Mouse (Mus musculus): ENCODE measurements around the gene Polr2a. TPM values are rescaled to one million over a fixed set of nuclear protein-coding genes. Genes with fewer than 3 reads are reported as not detected.

The Polr2a gene
- polyA plus RNA-seq, 1 experiment from 2014 or later, result 39.3 TPM

DNA sequence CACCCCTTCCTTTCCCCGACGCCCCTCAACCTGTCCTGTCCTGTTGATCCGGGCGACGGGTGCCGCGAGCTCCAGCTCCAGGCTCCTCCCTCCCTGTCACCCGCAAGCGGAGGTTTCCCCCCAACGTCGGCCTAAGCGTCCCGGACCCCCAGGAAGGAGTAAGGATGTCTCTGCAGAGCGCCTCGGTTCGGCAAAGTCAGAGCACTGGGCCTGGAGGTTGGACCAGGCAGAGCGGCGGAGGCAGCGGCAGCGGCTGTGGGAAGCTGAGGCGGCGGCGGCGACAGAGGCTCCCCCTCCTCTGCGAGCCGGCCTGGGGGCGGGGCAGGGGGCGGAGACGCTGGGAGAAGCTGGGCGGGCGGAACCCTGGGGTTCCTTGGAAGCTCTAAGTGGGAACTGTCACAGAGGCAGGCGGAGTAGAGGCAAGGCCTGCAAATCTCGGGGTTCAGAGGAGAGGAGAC lies 44.2 kb upstream of the Polr2a start:
- H3K9me3 ChIP-seq (ENCODE audit: control insufficient read depth, low read depth, low read length), result no peaks in the 10 kb centered on the region
- no peaks in the 10 kb centered on the region for H3K36me3 ChIP-seq (ENCODE audit: control insufficient read depth, insufficient read depth, low read length)
- peak overlapping the region; percentile 57 for H3K4me3 ChIP-seq (ENCODE audit: low read depth, low read length)
- under 1% methylated on average over 33 of the region's 33 CpGs for WGBS
- H3K27me3 ChIP-seq (ENCODE audit: control insufficient read depth, insufficient read depth, low read length), result peaks cover 3% of the 10 kb centered on the region; the same call in 1 of the 2 replicates
- H3K4me2 ChIP-seq (replicated peaks; ENCODE audit: low read depth, low read length), result peak overlapping the region; percentile 99
- peak overlapping the region; percentile 48; the same call in 1 of the 2 replicates for H3K9ac ChIP-seq (replicated peaks; ENCODE audit: low read depth, low read length)
- ATAC-seq (ENCODE audit: insufficient number of reproducible peaks, insufficient read depth, low FRiP score, low read depth), result peak; percentile 24; the same call in 1 of the 2 replicates
- peaks cover 47% of the 10 kb centered on the region for H3K4me1 ChIP-seq (ENCODE audit: control insufficient read depth, insufficient read depth, low read length)
- no peak overlapping the region for H3K27ac ChIP-seq (ENCODE audit: low read length)

DNA sequence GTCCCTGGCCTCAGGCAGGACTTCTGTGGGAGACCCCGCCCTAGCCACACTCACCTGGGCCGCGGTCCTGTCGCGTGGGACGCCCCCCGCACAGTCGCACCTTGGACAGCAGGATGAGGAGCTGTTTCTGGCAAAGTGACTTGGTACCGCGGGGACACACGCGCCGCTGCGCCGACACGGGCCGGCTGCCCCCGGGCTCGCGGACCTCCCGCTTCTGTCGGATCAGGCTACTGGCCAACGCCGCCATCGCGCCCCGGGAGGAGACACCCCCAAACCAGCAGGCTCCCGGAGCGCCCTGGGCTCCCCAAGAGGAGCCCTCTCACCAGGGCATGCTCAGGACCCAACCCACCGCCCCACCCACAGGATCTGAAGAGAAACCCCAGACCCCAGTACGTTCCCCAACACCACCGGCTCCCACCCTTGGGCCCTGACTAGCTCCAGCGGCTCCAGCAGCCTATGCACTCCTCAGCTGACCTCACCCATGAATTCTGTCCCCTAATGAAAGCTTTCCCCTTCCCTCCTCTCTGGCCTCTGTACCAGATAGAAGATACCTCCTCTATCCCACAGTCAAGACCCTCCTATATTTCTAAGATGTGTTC lies 43.0 kb upstream of the Polr2a start, which contains the start of gene Fgf11:
TSS of gene Fgf11 (minus strand) at position 479 of the 599 bp plus-strand sequence.
- H3K27ac ChIP-seq (ENCODE audit: low read length), result peak within 1 kb of the TSS; percentile 35
- H3K4me3 ChIP-seq (ENCODE audit: low read depth, low read length), result peak within 1 kb of the TSS; percentile 57
- no peak for ATAC-seq (ENCODE audit: insufficient number of reproducible peaks, insufficient read depth, low FRiP score, low read depth)
- H3K4me2 ChIP-seq (replicated peaks; ENCODE audit: low read depth, low read length), result peak within 1 kb of the TSS; percentile 99
- no peaks in the 10 kb centered on the region for H3K9me3 ChIP-seq (ENCODE audit: control insufficient read depth, low read depth, low read length)
- H3K27me3 ChIP-seq (ENCODE audit: control insufficient read depth, insufficient read depth, low read length), result peaks cover 3% of the 10 kb centered on the region; the same call in 1 of the 2 replicates
- peak within 1 kb of the TSS; percentile 54 for H3K9ac ChIP-seq (replicated peaks; ENCODE audit: low read depth, low read length)
- WGBS, result under 1% methylated on average over 33 of the region's 33 CpGs
- no peaks in the 10 kb centered on the region for H3K36me3 ChIP-seq (ENCODE audit: control insufficient read depth, insufficient read depth, low read length)
- H3K4me1 ChIP-seq (ENCODE audit: control insufficient read depth, insufficient read depth, low read length), result peaks cover 47% of the 10 kb centered on the region

DNA sequence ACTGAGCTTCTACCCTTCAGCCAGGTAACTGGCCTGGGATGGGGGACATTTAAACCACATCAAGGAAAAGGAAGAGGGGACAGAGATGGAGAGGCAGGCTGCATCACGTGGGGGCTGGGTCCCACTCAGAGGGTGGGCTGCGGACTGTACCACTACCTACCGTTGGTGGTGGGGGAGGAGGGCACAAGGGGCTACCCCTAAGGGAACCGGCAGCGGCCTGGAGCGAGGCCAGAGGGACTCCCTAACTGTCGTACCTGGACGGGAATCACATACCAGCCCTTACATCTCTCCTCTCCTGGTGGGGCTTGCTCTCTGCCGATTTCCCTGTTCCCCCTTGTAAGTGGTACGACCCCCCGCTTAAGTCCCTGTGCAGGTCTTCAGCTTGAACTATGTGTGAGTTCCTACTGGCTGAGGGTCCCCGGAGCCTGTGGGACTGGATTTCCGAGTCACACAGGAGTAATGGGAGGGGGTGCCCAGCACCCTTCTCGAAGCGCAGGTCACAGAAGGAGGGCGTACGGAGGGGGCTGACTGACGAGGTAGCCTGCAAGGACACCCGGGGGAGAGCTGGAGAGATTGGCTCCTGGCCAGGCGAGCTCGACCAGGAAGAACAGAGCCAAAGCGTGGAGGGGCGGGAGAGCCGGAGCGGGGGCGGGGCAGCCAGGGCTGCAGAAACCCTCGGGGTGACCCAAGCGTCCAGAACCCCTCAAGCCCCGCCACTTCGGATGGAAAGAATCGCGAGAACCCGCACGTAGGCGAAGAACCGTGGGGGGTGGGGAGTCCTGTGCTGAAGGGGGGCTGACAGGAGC lies 42.2 kb upstream of the Polr2a start:
- peak overlapping the region; percentile 99 for H3K4me2 ChIP-seq (replicated peaks; ENCODE audit: low read depth, low read length)
- no peaks in the 10 kb centered on the region for H3K9me3 ChIP-seq (ENCODE audit: control insufficient read depth, low read depth, low read length)
- peak overlapping the region; percentile 57 for H3K4me3 ChIP-seq (ENCODE audit: low read depth, low read length)
- peak overlapping the region; percentile 35 for H3K27ac ChIP-seq (ENCODE audit: low read length)
- H3K36me3 ChIP-seq (ENCODE audit: control insufficient read depth, insufficient read depth, low read length), result no peaks in the 10 kb centered on the region
- no peaks in the 10 kb centered on the region; the same call in 1 of the 2 replicates for H3K27me3 ChIP-seq (ENCODE audit: control insufficient read depth, insufficient read depth, low read length)
- peaks cover 47% of the 10 kb centered on the region for H3K4me1 ChIP-seq (ENCODE audit: control insufficient read depth, insufficient read depth, low read length)
- peak overlapping the region; percentile 54 for H3K9ac ChIP-seq (replicated peaks; ENCODE audit: low read depth, low read length)
- ATAC-seq (ENCODE audit: insufficient number of reproducible peaks, insufficient read depth, low FRiP score, low read depth), result peak; percentile 42
- under 1% methylated on average over 36 of the region's 36 CpGs for WGBS

DNA sequence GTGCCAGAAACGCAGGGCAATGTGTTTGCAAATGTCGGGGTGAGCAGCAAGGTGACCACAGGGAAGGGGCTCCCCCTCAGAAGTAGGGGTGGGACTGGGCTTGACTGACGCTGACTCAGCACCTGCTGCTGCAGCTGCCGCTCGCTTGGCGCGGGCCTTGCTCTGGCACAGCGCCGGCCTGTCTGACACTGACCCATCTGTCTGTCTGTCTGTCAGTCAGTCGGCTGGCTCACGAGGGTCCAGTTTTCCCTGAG lies 41.6 kb upstream of the Polr2a start:
- 3% methylated on average over 11 of the region's 11 CpGs for WGBS
- no peaks in the 10 kb centered on the region for H3K36me3 ChIP-seq (ENCODE audit: control insufficient read depth, insufficient read depth, low read length)
- peak overlapping the region; percentile 99 for H3K4me2 ChIP-seq (replicated peaks; ENCODE audit: low read depth, low read length)
- H3K4me3 ChIP-seq (ENCODE audit: low read depth, low read length), result peak overlapping the region; percentile 57
- no peak for ATAC-seq (ENCODE audit: insufficient number of reproducible peaks, insufficient read depth, low FRiP score, low read depth)
- H3K9ac ChIP-seq (replicated peaks; ENCODE audit: low read depth, low read length), result no peak overlapping the region
- H3K27me3 ChIP-seq (ENCODE audit: control insufficient read depth, insufficient read depth, low read length), result no peaks in the 10 kb centered on the region; the same call in 1 of the 2 replicates
- peak overlapping the region; percentile 35; the same call in 1 of the 2 replicates for H3K27ac ChIP-seq (ENCODE audit: low read length)
- H3K4me1 ChIP-seq (ENCODE audit: control insufficient read depth, insufficient read depth, low read length), result peaks cover 47% of the 10 kb centered on the region
- H3K9me3 ChIP-seq (ENCODE audit: control insufficient read depth, low read depth, low read length), result no peaks in the 10 kb centered on the region

DNA sequence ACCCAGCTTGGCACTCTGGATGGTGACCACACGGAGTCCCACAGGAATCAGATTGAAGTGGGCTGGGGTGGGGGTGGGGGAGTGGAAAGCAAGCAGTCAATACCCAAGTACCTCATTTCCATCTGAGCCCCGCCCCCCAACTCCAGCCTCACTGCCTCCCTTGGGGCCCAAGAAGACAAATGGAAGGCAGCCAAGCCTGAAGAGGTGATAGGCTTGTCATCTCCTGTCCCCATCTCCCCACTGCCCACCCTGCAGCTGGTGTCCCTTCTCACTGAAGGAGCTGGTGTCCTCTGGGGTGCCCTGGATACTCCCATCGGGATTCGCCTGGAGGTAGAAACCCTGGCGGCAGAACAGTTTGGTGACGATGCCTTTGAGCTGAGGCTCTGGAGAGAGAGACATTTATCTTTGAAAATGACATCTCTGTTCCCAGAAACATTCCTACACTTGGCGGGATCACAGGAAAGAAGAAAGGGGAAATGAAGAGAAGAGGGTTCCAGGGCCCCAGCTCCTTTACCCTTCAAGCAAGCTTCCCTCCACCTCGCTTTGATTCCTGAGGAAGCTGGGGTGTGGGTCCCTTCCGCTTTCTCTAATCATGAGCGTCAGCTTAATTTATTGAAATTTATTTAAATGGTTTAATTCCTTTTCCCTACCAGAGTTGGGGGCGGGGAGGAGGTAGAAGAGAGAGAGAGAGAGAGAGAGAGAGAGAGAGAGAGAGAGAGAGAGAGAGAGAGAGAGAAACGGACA lies 41.1 kb upstream of the Polr2a start:
- WGBS, result 20% methylated on average over 12 of the region's 12 CpGs
- no peak for ATAC-seq (ENCODE audit: insufficient number of reproducible peaks, insufficient read depth, low FRiP score, low read depth)
- Histone ChIP-seq H3K4me3 (ENCODE audit: low read depth, low read length) (peak overlapping the region; percentile 57; the same call in 1 of the 2 replicates), H3K27me3 (ENCODE audit: control insufficient read depth, insufficient read depth, low read length) (no peaks in the 10 kb centered on the region; the same call in 1 of the 2 replicates), H3K36me3 (ENCODE audit: control insufficient read depth, insufficient read depth, low read length) (no peaks in the 10 kb centered on the region), H3K9me3 (ENCODE audit: control insufficient read depth, low read depth, low read length) (no peaks in the 10 kb centered on the region), H3K27ac (ENCODE audit: low read length) (peak overlapping the region; percentile 35; the same call in 1 of the 2 replicates), H3K4me1 (ENCODE audit: control insufficient read depth, insufficient read depth, low read length) (peaks cover 42% of the 10 kb centered on the region), H3K9ac (replicated peaks; ENCODE audit: low read depth, low read length) (no peak overlapping the region), H3K4me2 (replicated peaks; ENCODE audit: low read depth, low read length) (peak overlapping the region; percentile 99)

DNA sequence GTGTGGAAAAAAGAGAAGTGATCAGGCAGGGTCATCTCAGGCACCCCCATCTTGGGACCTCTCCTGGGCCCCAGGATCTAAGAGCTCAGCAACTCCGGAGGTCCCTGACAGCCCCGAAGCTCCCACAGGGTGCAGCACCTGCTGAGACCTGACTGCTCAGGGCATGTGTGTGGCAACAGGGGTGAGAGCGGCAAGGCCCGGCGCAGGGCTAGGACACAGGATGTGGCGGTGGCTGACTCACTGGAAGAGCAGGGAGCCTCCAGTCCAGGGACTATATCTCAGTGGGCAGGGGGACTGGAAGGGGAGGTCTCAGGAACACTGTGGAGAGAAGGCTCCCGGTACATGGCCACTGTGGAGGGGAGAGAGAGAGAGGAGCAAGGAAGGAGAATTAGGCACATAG lies 39.5 kb upstream of the Polr2a start:
- no peaks in the 10 kb centered on the region for H3K9me3 ChIP-seq (ENCODE audit: control insufficient read depth, low read depth, low read length)
- WGBS, result 77% methylated on average over 7 of the region's 7 CpGs
- H3K4me3 ChIP-seq (ENCODE audit: low read depth, low read length), result no peak overlapping the region
- no peaks in the 10 kb centered on the region for H3K36me3 ChIP-seq (ENCODE audit: control insufficient read depth, insufficient read depth, low read length)
- H3K27ac ChIP-seq (ENCODE audit: low read length), result no peak overlapping the region
- no peak for ATAC-seq (ENCODE audit: insufficient number of reproducible peaks, insufficient read depth, low FRiP score, low read depth)
- H3K4me1 ChIP-seq (ENCODE audit: control insufficient read depth, insufficient read depth, low read length), result peaks cover 29% of the 10 kb centered on the region
- no peaks in the 10 kb centered on the region; the same call in 1 of the 2 replicates for H3K27me3 ChIP-seq (ENCODE audit: control insufficient read depth, insufficient read depth, low read length)
- no peak overlapping the region for H3K9ac ChIP-seq (replicated peaks; ENCODE audit: low read depth, low read length)
- no peak overlapping the region for H3K4me2 ChIP-seq (replicated peaks; ENCODE audit: low read depth, low read length)

DNA sequence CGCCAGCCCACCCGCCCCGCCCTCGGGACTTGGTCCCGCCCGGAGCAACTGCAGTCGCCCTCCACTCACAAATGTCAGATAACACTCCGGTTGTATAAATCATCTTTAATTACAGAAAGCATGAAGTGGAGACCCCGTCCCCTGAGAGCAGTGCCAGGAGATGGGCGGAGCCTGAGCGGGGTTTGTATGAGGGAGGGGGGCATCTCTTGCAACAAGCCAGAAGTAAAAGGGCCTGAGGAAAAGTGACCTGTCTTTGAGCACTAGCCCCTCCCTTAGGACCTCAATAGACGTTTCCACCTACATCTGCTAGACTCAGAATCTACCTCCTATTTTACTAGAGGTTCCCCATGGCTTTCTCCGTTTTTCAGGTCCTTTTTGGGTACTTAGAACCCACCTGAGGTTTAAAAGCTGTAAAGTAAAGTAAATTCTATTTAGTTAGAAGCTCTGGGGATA lies 37.6 kb upstream of the Polr2a start:
- Histone ChIP-seq H3K9me3 (ENCODE audit: control insufficient read depth, low read depth, low read length) (no peaks in the 10 kb centered on the region), H3K4me2 (replicated peaks; ENCODE audit: low read depth, low read length) (peak overlapping the region; percentile 95), H3K36me3 (ENCODE audit: control insufficient read depth, insufficient read depth, low read length) (no peaks in the 10 kb centered on the region), H3K4me1 (ENCODE audit: control insufficient read depth, insufficient read depth, low read length) (peaks cover 17% of the 10 kb centered on the region), H3K27ac (ENCODE audit: low read length) (no peak overlapping the region), H3K27me3 (ENCODE audit: control insufficient read depth, insufficient read depth, low read length) (no peaks in the 10 kb centered on the region), H3K9ac (replicated peaks; ENCODE audit: low read depth, low read length) (no peak overlapping the region), H3K4me3 (ENCODE audit: low read depth, low read length) (peak overlapping the region; percentile 44)
- no peak for ATAC-seq (ENCODE audit: insufficient number of reproducible peaks, insufficient read depth, low FRiP score, low read depth)
- WGBS, result 2% methylated on average over 13 of the region's 13 CpGs

Data from stomach, embryonic 14.5 days (tissue).